ENCODE assay signal across 10 mouse cellular contexts in genomic region chr4:134471469-134471868, GRCm38 (mm10). TPM values are rescaled to one million over a fixed set of nuclear protein-coding genes. Genes with fewer than 3 reads are reported as not detected.
DNase-seq lines count a peak whose midpoint lies in the region; ATAC-seq and TF ChIP-seq lines count a peak whose summit lies in the region.
"Had no signal": no experiment of that assay in that cellular context is flagged by ENCODE, and none has a peak within 500 bp of the region (broad histone marks: within the 10 kb centered on the region; RNA-seq: fewer than 3 reads in every experiment).

No protein-coding gene starts in this region.

- H3K9me3 ChIP-seq in liver, postnatal 0 days (ENCODE audit: low read length), result no peaks in the 10 kb centered on the region
- no peaks in the 10 kb centered on the region for H3K9me3 ChIP-seq in liver, embryonic 12.5 days (replicated peaks)
- H3K9me3 ChIP-seq in hindbrain, embryonic 13.5 days, result no peaks in the 10 kb centered on the region
- H3K9me3 ChIP-seq in neural tube, embryonic 15.5 days (replicated peaks), result no peaks in the 10 kb centered on the region

- H3K9ac ChIP-seq in liver, postnatal 0 days (replicated peaks), result no peak overlapping the region
- no peak overlapping the region for H3K9ac ChIP-seq in liver, embryonic 12.5 days
- H3K9ac ChIP-seq in hindbrain, embryonic 13.5 days, result peak overlapping the region; percentile 99
- peak overlapping the region; percentile 52; the same call in 1 of the 2 replicates for H3K9ac ChIP-seq in neural tube, embryonic 15.5 days (replicated peaks)

- no peak for ATAC-seq in liver, postnatal 0 days
- ATAC-seq in liver, embryonic 12.5 days, result no peak
- no peak for ATAC-seq in hindbrain, embryonic 13.5 days (ENCODE audit: low FRiP score)
- no peak for ATAC-seq in neural tube, embryonic 15.5 days (ENCODE audit: low FRiP score)

- peaks cover 38% of the 10 kb centered on the region for H3K36me3 ChIP-seq in liver, postnatal 0 days (replicated peaks; ENCODE audit: insufficient read depth, low read length)
- H3K36me3 ChIP-seq in liver, embryonic 12.5 days, result peaks cover 62% of the 10 kb centered on the region
- peaks cover 52% of the 10 kb centered on the region for H3K36me3 ChIP-seq in hindbrain, embryonic 13.5 days
- H3K36me3 ChIP-seq in neural tube, embryonic 15.5 days, result peaks cover 44% of the 10 kb centered on the region

- no peak for DNase-seq in liver, postnatal 0 days
- peak; percentile 68 for DNase-seq in ZHBTc4 (ENCODE audit: low read depth, low spot score)
- DNase-seq in embryo, embryonic 10.5 days (ENCODE audit: low spot score), result no peak
- no peak for DNase-seq in layer of hippocampus, postnatal 14 days (ENCODE audit: low spot score in 2 of 2)
- DNase-seq in gastrocnemius, postnatal 36 days, result no peak
- DNase-seq: left cerebral cortex, postnatal 4 days; thymus, postnatal 4 days had no signal

- TF ChIP-seq CTCF in liver, postnatal 0 days (IDR thresholded peaks at IDR 0.05; ENCODE audit: low read depth), result peak; percentile 51

- no peak for TF ChIP-seq EP300 in liver, postnatal 0 days (IDR thresholded peaks at IDR 0.05; ENCODE audit: low read depth)

- no peak overlapping the region for H3K4me3 ChIP-seq in liver, postnatal 0 days (ENCODE audit: low read depth, low read length)
- no peak overlapping the region for H3K4me3 ChIP-seq in liver, embryonic 12.5 days
- peak overlapping the region; percentile 96 for H3K4me3 ChIP-seq in hindbrain, embryonic 13.5 days
- peak overlapping the region; percentile 70 for H3K4me3 ChIP-seq in neural tube, embryonic 15.5 days (replicated peaks)

- intact Hi-C loops in gastrocnemius, postnatal 36 days (cut with DNase I), result no loop called here

- H3K4me1 ChIP-seq in liver, postnatal 0 days (ENCODE audit: insufficient read depth), result peaks cover 21% of the 10 kb centered on the region
- H3K4me1 ChIP-seq in liver, embryonic 12.5 days, result peaks cover 35% of the 10 kb centered on the region
- H3K4me1 ChIP-seq in hindbrain, embryonic 13.5 days (replicated peaks), result peaks cover 57% of the 10 kb centered on the region
- peaks cover 51% of the 10 kb centered on the region for H3K4me1 ChIP-seq in neural tube, embryonic 15.5 days

- H3K4me2 ChIP-seq in liver, postnatal 0 days (ENCODE audit: low read depth, low read length), result no peak overlapping the region
- no peak overlapping the region for H3K4me2 ChIP-seq in liver, embryonic 12.5 days
- peak overlapping the region; percentile 85 for H3K4me2 ChIP-seq in hindbrain, embryonic 13.5 days
- H3K4me2 ChIP-seq in neural tube, embryonic 15.5 days, result peak overlapping the region; percentile 91

- H3K27ac ChIP-seq in liver, postnatal 0 days (ENCODE audit: low read depth), result no peak overlapping the region
- no peak overlapping the region for H3K27ac ChIP-seq in liver, embryonic 12.5 days
- H3K27ac ChIP-seq in hindbrain, embryonic 13.5 days, result peak overlapping the region; percentile 87
- H3K27ac ChIP-seq in neural tube, embryonic 15.5 days (replicated peaks), result peak overlapping the region; percentile 63; the same call in 1 of the 2 replicates

- no peaks in the 10 kb centered on the region for H3K27me3 ChIP-seq in liver, postnatal 0 days (ENCODE audit: insufficient read depth, low read length)
- H3K27me3 ChIP-seq in liver, embryonic 12.5 days (replicated peaks), result 0 out of 2 replicates have a peak, but pooled peaks cover 4% of the 10 kb centered on the region
- H3K27me3 ChIP-seq in hindbrain, embryonic 13.5 days, result no peaks in the 10 kb centered on the region
- H3K27me3 ChIP-seq in neural tube, embryonic 15.5 days (replicated peaks), result no peaks in the 10 kb centered on the region

RNA-seq across cellular contexts. Expression of gene Stmn1, which starts 3.3 kb away (rescaled TPM):
- polyA plus RNA-seq in liver, postnatal 0 days (2015; fragmentation: Nextera tagmentation; extraction: Ambion mirVana), result 249 and 258 TPM in 2 replicates
- polyA plus RNA-seq in liver, embryonic 12.5 days (2016; fragmentation: Nextera tagmentation; extraction: Ambion mirVana), result 558 and 570 TPM in 2 replicates
- polyA plus RNA-seq in hindbrain, embryonic 13.5 days (2015; fragmentation: Nextera tagmentation; extraction: Ambion mirVana), result 6,917 and 6,921 TPM in 2 replicates
- polyA plus RNA-seq in neural tube, embryonic 15.5 days (2015; fragmentation: Nextera tagmentation; extraction: Ambion mirVana), result 4,048 and 4,915 TPM in 2 replicates
- total RNA-seq in layer of hippocampus, postnatal 14 days (2021), result 100 to 1,000 TPM; 425 to 454 TPM
- 1 to 10 TPM; 8.0 TPM for total RNA-seq in gastrocnemius, postnatal 36 days (2021)

RNA-seq across cellular contexts. Expression of gene Paqr7, which starts 25.0 kb away (rescaled TPM):
- polyA plus RNA-seq in liver, postnatal 0 days (2015; fragmentation: Nextera tagmentation; extraction: Ambion mirVana), result 12.4 and 17.8 TPM in 2 replicates
- 6.5 and 7.2 TPM in 2 replicates for polyA plus RNA-seq in liver, embryonic 12.5 days (2016; fragmentation: Nextera tagmentation; extraction: Ambion mirVana)
- 20.2 and 21.5 TPM in 2 replicates for polyA plus RNA-seq in hindbrain, embryonic 13.5 days (2015; fragmentation: Nextera tagmentation; extraction: Ambion mirVana)
- 30.5 and 35.2 TPM in 2 replicates for polyA plus RNA-seq in neural tube, embryonic 15.5 days (2015; fragmentation: Nextera tagmentation; extraction: Ambion mirVana)
- total RNA-seq in layer of hippocampus, postnatal 14 days (2021), result 10 to 100 TPM; 47.7 to 54.8 TPM
- 1 to 10 TPM; 2.4 to 3.0 TPM for total RNA-seq in gastrocnemius, postnatal 36 days (2021)

RNA-seq across cellular contexts. Expression of gene Aunip, which starts 39.3 kb away (rescaled TPM):
- polyA plus RNA-seq in liver, postnatal 0 days (2015; fragmentation: Nextera tagmentation; extraction: Ambion mirVana), result 6.9 and 7.1 TPM in 2 replicates
- 26.9 and 27.6 TPM in 2 replicates for polyA plus RNA-seq in liver, embryonic 12.5 days (2016; fragmentation: Nextera tagmentation; extraction: Ambion mirVana)
- polyA plus RNA-seq in hindbrain, embryonic 13.5 days (2015; fragmentation: Nextera tagmentation; extraction: Ambion mirVana), result 2.6 and 2.8 TPM in 2 replicates
- 1.8 and 5.4 TPM in 2 replicates for polyA plus RNA-seq in neural tube, embryonic 15.5 days (2015; fragmentation: Nextera tagmentation; extraction: Ambion mirVana)
- under 1 TPM; 0.31 to 0.69 TPM for total RNA-seq in layer of hippocampus, postnatal 14 days (2021)
- total RNA-seq in gastrocnemius, postnatal 36 days (2021), result under 1 TPM in 1 of 2 experiments, not detected in 1; 0.20 TPM

Comparison
In these comparisons a context has a peak if more than half of its experiments do, and no peak if none do; other contexts are left out.
1. H3K27ac ChIP-seq: peak in hindbrain, embryonic 13.5 days (single experiment) and neural tube, embryonic 15.5 days (single experiment); none in liver, postnatal 0 days (single experiment) and liver, embryonic 12.5 days (single experiment).
2. H3K4me2 ChIP-seq: peak in hindbrain, embryonic 13.5 days (single experiment) and neural tube, embryonic 15.5 days (single experiment); none in liver, postnatal 0 days (single experiment) and liver, embryonic 12.5 days (single experiment).
3. H3K4me3 ChIP-seq: peak in hindbrain, embryonic 13.5 days (single experiment) and neural tube, embryonic 15.5 days (single experiment); none in liver, postnatal 0 days (single experiment) and liver, embryonic 12.5 days (single experiment).
4. H3K9ac ChIP-seq: peak in hindbrain, embryonic 13.5 days (single experiment) and neural tube, embryonic 15.5 days (single experiment); none in liver, postnatal 0 days (single experiment) and liver, embryonic 12.5 days (single experiment).